Mouse (Mus musculus): ENCODE data around the gene Astn2. TPM values are rescaled to one million over a fixed set of nuclear protein-coding genes. Genes with fewer than 3 reads are reported as not detected.

The Astn2 gene
- polyA plus RNA-seq, 1 experiment from 2014 or later, result 0.15 TPM

GRCm38 (mm10) chr4:65744788-65745187, 659.6 kb downstream of the Astn2 start:
- 0 out of 2 replicates have a peak, but pooled peaks cover 4% of the 10 kb centered on the region for H3K4me1 ChIP-seq (replicated peaks)
- no peak overlapping the region for H3K4me3 ChIP-seq
- H3K27ac ChIP-seq (ENCODE audit: poor library complexity, severe bottlenecking), result no peak overlapping the region
- H3K9ac ChIP-seq, result no peak overlapping the region
- no peak overlapping the region for H3K4me2 ChIP-seq
- ATAC-seq (ENCODE audit: insufficient number of reproducible peaks, low FRiP score), result no peak
- no peaks in the 10 kb centered on the region for H3K36me3 ChIP-seq
- no peaks in the 10 kb centered on the region for H3K27me3 ChIP-seq (replicated peaks)
- no peaks in the 10 kb centered on the region for H3K9me3 ChIP-seq (replicated peaks)

GRCm38 (mm10) chr4:65744088-65744610, 660.3 kb downstream of the Astn2 start:
- 55% methylated on average over 5 of the region's 5 CpGs for WGBS
- Histone ChIP-seq H3K4me2 (no peak overlapping the region), H3K9ac (no peak overlapping the region), H3K27me3 (replicated peaks) (no peaks in the 10 kb centered on the region), H3K4me1 (replicated peaks) (0 out of 2 replicates have a peak, but pooled peaks cover 4% of the 10 kb centered on the region), H3K36me3 (no peaks in the 10 kb centered on the region), H3K4me3 (no peak overlapping the region), H3K27ac (ENCODE audit: poor library complexity, severe bottlenecking) (no peak overlapping the region), H3K9me3 (replicated peaks) (no peaks in the 10 kb centered on the region)
- no peak for ATAC-seq (ENCODE audit: insufficient number of reproducible peaks, low FRiP score)

- Histone ChIP-seq H3K4me3 (no peak overlapping the region), H3K36me3 (no peaks in the 10 kb centered on the region), H3K9ac (no peak overlapping the region), H3K4me1 (replicated peaks) (0 out of 2 replicates have a peak, but pooled peaks cover 4% of the 10 kb centered on the region), H3K27ac (ENCODE audit: poor library complexity, severe bottlenecking) (no peak overlapping the region), H3K9me3 (replicated peaks) (no peaks in the 10 kb centered on the region), H3K4me2 (no peak overlapping the region), H3K27me3 (replicated peaks) (no peaks in the 10 kb centered on the region)
- ATAC-seq (ENCODE audit: insufficient number of reproducible peaks, low FRiP score), result no peak
These were observed 661.2 kb downstream of the Astn2 start for GRCm38 (mm10) chr4:65743160-65743691.

GRCm38 (mm10) chr4:65724414-65724813, 680.0 kb downstream of the Astn2 start:
- Histone ChIP-seq H3K9me3 (replicated peaks) (no peaks in the 10 kb centered on the region), H3K9ac (no peak overlapping the region), H3K4me1 (replicated peaks) (no peaks in the 10 kb centered on the region), H3K27me3 (replicated peaks) (no peaks in the 10 kb centered on the region), H3K4me3 (no peak overlapping the region), H3K36me3 (no peaks in the 10 kb centered on the region), H3K4me2 (no peak overlapping the region), H3K27ac (ENCODE audit: poor library complexity, severe bottlenecking) (no peak overlapping the region)
- ATAC-seq (ENCODE audit: insufficient number of reproducible peaks, low FRiP score), result no peak
- 43% methylated on average over 6 of the region's 6 CpGs for WGBS

GRCm38 (mm10) chr4:65719610-65720009, 684.8 kb downstream of the Astn2 start:
- H3K4me2 ChIP-seq, result no peak overlapping the region
- WGBS, result 83% methylated on average over 2 of the region's 2 CpGs
- no peak for ATAC-seq (ENCODE audit: insufficient number of reproducible peaks, low FRiP score)
- H3K9ac ChIP-seq, result no peak overlapping the region
- no peaks in the 10 kb centered on the region for H3K36me3 ChIP-seq
- H3K4me3 ChIP-seq, result no peak overlapping the region
- H3K9me3 ChIP-seq (replicated peaks), result no peaks in the 10 kb centered on the region
- no peak overlapping the region for H3K27ac ChIP-seq (ENCODE audit: poor library complexity, severe bottlenecking)
- H3K27me3 ChIP-seq (replicated peaks), result no peaks in the 10 kb centered on the region
- H3K4me1 ChIP-seq (replicated peaks), result no peaks in the 10 kb centered on the region

- H3K4me3 ChIP-seq, result no peak overlapping the region
- H3K27ac ChIP-seq (ENCODE audit: poor library complexity, severe bottlenecking), result no peak overlapping the region
- H3K4me2 ChIP-seq, result no peak overlapping the region
- 70% methylated on average over 1 of the region's 1 CpGs for WGBS
- no peaks in the 10 kb centered on the region for H3K9me3 ChIP-seq (replicated peaks)
- no peak overlapping the region for H3K9ac ChIP-seq
- H3K36me3 ChIP-seq, result no peaks in the 10 kb centered on the region
- no peaks in the 10 kb centered on the region for H3K4me1 ChIP-seq (replicated peaks)
- H3K27me3 ChIP-seq (replicated peaks), result no peaks in the 10 kb centered on the region
- no peak for ATAC-seq (ENCODE audit: insufficient number of reproducible peaks, low FRiP score)
These were observed 686.5 kb downstream of the Astn2 start for GRCm38 (mm10) chr4:65717899-65718298.

GRCm38 (mm10) chr4:65716086-65716485, 688.3 kb downstream of the Astn2 start:
- Histone ChIP-seq H3K27me3 (replicated peaks) (no peaks in the 10 kb centered on the region), H3K27ac (ENCODE audit: poor library complexity, severe bottlenecking) (no peak overlapping the region), H3K4me3 (no peak overlapping the region), H3K4me1 (replicated peaks) (no peaks in the 10 kb centered on the region), H3K9ac (no peak overlapping the region), H3K36me3 (no peaks in the 10 kb centered on the region), H3K9me3 (replicated peaks) (no peaks in the 10 kb centered on the region), H3K4me2 (no peak overlapping the region)
- no peak for ATAC-seq (ENCODE audit: insufficient number of reproducible peaks, low FRiP score)
- WGBS, result 76% methylated on average over 2 of the region's 2 CpGs

GRCm38 (mm10) chr4:65711678-65712077, 692.7 kb downstream of the Astn2 start:
- H3K4me3 ChIP-seq, result no peak overlapping the region
- H3K9ac ChIP-seq, result no peak overlapping the region
- no peaks in the 10 kb centered on the region for H3K36me3 ChIP-seq
- H3K4me2 ChIP-seq, result no peak overlapping the region
- no peaks in the 10 kb centered on the region for H3K9me3 ChIP-seq (replicated peaks)
- H3K4me1 ChIP-seq (replicated peaks), result no peaks in the 10 kb centered on the region
- no peak overlapping the region for H3K27ac ChIP-seq (ENCODE audit: poor library complexity, severe bottlenecking)
- no peaks in the 10 kb centered on the region for H3K27me3 ChIP-seq (replicated peaks)
- no peak for ATAC-seq (ENCODE audit: insufficient number of reproducible peaks, low FRiP score)
- 85% methylated on average over 2 of the region's 2 CpGs for WGBS

- H3K4me3 ChIP-seq, result no peak overlapping the region
- no peak overlapping the region for H3K27ac ChIP-seq (ENCODE audit: poor library complexity, severe bottlenecking)
- H3K27me3 ChIP-seq (replicated peaks), result no peaks in the 10 kb centered on the region
- no peak overlapping the region for H3K9ac ChIP-seq
- no peak for ATAC-seq (ENCODE audit: insufficient number of reproducible peaks, low FRiP score)
- H3K36me3 ChIP-seq, result no peaks in the 10 kb centered on the region
- H3K9me3 ChIP-seq (replicated peaks), result no peaks in the 10 kb centered on the region
- H3K4me2 ChIP-seq, result no peak overlapping the region
- no peaks in the 10 kb centered on the region for H3K4me1 ChIP-seq (replicated peaks)
These were observed 693.8 kb downstream of the Astn2 start for GRCm38 (mm10) chr4:65710623-65711022.

- 70% methylated on average over 4 of the region's 4 CpGs for WGBS
- no peak overlapping the region for H3K9ac ChIP-seq
- H3K27me3 ChIP-seq (replicated peaks), result no peaks in the 10 kb centered on the region
- no peaks in the 10 kb centered on the region for H3K4me1 ChIP-seq (replicated peaks)
- H3K4me3 ChIP-seq, result no peak overlapping the region
- H3K27ac ChIP-seq (ENCODE audit: poor library complexity, severe bottlenecking), result no peak overlapping the region
- H3K36me3 ChIP-seq, result no peaks in the 10 kb centered on the region
- no peak for ATAC-seq (ENCODE audit: insufficient number of reproducible peaks, low FRiP score)
- H3K9me3 ChIP-seq (replicated peaks), result no peaks in the 10 kb centered on the region
- no peak overlapping the region for H3K4me2 ChIP-seq
These were observed 702.6 kb downstream of the Astn2 start for GRCm38 (mm10) chr4:65701848-65702247.

GRCm38 (mm10) chr4:65699743-65700361, 704.6 kb downstream of the Astn2 start:
- H3K27me3 ChIP-seq (replicated peaks), result no peaks in the 10 kb centered on the region
- no peaks in the 10 kb centered on the region for H3K4me1 ChIP-seq (replicated peaks)
- 70% methylated on average over 8 of the region's 8 CpGs for WGBS
- H3K9me3 ChIP-seq (replicated peaks), result no peaks in the 10 kb centered on the region
- H3K27ac ChIP-seq (ENCODE audit: poor library complexity, severe bottlenecking), result no peak overlapping the region
- H3K4me3 ChIP-seq, result no peak overlapping the region
- H3K9ac ChIP-seq, result no peak overlapping the region
- no peak for ATAC-seq (ENCODE audit: insufficient number of reproducible peaks, low FRiP score)
- H3K36me3 ChIP-seq, result no peaks in the 10 kb centered on the region
- no peak overlapping the region for H3K4me2 ChIP-seq

- no peaks in the 10 kb centered on the region for H3K36me3 ChIP-seq
- no peak overlapping the region for H3K9ac ChIP-seq
- no peaks in the 10 kb centered on the region for H3K4me1 ChIP-seq (replicated peaks)
- no peak overlapping the region for H3K27ac ChIP-seq (ENCODE audit: poor library complexity, severe bottlenecking)
- ATAC-seq (ENCODE audit: insufficient number of reproducible peaks, low FRiP score), result no peak
- no peak overlapping the region for H3K4me2 ChIP-seq
- WGBS, result 83% methylated on average over 5 of the region's 5 CpGs
- H3K9me3 ChIP-seq (replicated peaks), result no peaks in the 10 kb centered on the region
- no peaks in the 10 kb centered on the region for H3K27me3 ChIP-seq (replicated peaks)
- H3K4me3 ChIP-seq, result no peak overlapping the region
These were observed 709.2 kb downstream of the Astn2 start for GRCm38 (mm10) chr4:65695241-65695640.

Data from heart, embryonic 12.5 days (tissue).